Mouse (Mus musculus): ENCODE measurements at regions not wholly inside any gene's neighbourhood (a gene's known extent, or its start where the extent isn't known, plus 50 kb on each side); places are given as distances from the start of the nearest gene placed in this dataset.

DNA sequence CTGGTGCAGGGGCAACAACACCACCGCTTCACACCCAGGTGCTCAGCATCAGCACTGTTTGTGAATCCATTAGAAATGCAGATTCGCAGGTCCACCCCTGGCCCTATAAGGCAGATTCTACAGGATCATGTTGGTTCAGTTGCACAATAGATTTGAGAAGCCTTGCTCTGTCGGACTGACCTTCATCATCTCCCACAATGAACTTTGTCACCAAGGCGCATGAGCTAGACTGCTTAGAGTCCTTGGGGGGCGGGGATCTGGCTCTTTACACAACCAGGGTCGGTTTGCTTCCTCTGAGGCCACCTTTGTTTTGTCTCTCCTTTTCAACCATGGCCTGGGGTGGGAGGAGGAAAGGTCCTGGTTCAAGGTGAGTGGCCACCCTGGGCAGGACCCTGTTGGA is 209.7 kb downstream of the Igsf11 start:
- Histone ChIP-seq H3K27me3 (replicated peaks; ENCODE audit: control insufficient read depth, insufficient read depth, low read length) (no peaks in the 10 kb centered on the region), H3K27ac (ENCODE audit: insufficient read depth, low read depth, low read length) (no peak overlapping the region), H3K36me3 (ENCODE audit: control insufficient read depth, insufficient read depth, low read length) (no peaks in the 10 kb centered on the region), H3K4me3 (ENCODE audit: insufficient read depth, low read depth, low read length) (no peak overlapping the region), H3K4me1 (ENCODE audit: control insufficient read depth, insufficient read depth, low read length) (no peaks in the 10 kb centered on the region)
- no peak for TF ChIP-seq CTCF (conservative IDR thresholded peaks at IDR 0.05; ENCODE audit: insufficient read depth, insufficient read length, low read depth, low read length)
- TF ChIP-seq POLR2A (IDR thresholded peaks at IDR 0.05; ENCODE audit: low read depth, low read length): no peak
- DNase-seq: no peak
- 41% methylated on average over 6 of the region's 6 CpGs for WGBS

DNA sequence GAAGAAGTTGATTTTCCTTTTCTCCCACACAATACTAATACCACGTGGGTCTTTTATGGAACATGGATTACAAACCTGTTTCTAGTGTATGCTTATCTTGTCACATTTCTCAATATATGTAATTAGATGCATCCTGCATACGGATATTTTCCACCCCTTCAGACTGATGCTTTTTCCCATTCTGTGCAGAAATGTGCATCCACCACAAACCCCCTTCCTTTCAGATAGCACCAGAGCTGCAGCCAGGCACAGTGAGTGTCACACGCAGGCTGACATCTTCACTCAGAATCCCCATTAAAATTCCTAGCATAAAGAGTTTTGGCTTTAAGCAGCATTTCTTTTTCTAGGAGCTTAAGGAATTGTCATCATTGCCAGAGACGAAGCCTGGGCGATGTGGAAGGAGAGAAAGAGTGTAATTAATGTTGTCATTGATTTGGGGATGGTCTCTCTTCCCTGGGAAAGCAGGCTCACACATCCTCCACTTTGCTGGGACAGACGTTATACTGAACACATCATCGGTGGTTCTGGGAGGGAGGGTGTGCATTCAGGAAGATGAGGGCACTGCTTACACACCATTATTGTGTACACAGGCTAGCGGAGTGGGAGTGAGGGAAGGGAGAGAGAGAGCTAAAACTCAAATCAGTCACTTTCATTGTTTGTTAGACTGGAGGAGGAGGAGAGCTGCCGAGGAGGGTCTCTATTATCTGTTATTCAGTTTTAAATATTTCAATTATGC is 211.1 kb downstream of the Igsf11 start:
- no peak for TF ChIP-seq CTCF (conservative IDR thresholded peaks at IDR 0.05; ENCODE audit: insufficient read depth, insufficient read length, low read depth, low read length)
- TF ChIP-seq POLR2A (IDR thresholded peaks at IDR 0.05; ENCODE audit: low read depth, low read length): no peak
- Histone ChIP-seq H3K27ac (ENCODE audit: insufficient read depth, low read depth, low read length) (no peak overlapping the region), H3K36me3 (ENCODE audit: control insufficient read depth, insufficient read depth, low read length) (no peaks in the 10 kb centered on the region), H3K27me3 (replicated peaks; ENCODE audit: control insufficient read depth, insufficient read depth, low read length) (no peaks in the 10 kb centered on the region), H3K4me1 (ENCODE audit: control insufficient read depth, insufficient read depth, low read length) (no peaks in the 10 kb centered on the region), H3K4me3 (ENCODE audit: insufficient read depth, low read depth, low read length) (no peak overlapping the region)
- 64% methylated on average over 9 of the region's 9 CpGs for WGBS
- DNase-seq: no peak

DNA sequence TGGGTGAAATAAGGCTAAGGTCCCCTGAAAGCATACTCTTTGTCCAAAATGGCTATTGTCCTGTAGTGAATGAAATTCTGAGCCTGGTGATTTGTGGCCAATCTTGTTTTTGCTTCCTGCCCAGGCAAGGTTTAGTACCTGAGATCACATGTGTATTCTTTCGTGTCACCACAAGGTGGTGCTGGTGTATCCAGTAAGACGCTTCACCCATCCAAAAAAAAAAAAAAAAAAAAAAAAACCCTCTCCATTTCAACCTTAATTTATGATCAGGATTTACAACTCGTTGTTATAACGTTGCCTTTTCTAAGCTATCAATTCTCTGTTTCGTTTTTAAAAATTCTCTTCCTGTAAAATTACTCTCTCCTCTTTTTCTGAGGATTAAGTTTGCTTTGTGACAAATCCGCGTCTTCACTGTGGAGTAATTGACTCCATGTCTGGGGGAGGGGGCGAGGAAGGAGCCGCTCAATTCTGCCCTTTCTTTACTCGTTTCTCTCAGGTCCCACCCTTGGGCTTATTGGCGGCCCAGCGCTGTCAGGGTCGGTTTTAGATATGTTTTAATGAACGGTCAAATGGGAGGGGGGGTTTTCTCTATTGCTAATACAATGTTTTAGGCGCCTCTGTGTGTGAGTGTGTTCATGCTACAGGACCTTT is 217.0 kb downstream of the Igsf11 start:
- Histone ChIP-seq H3K4me1 (ENCODE audit: control insufficient read depth, insufficient read depth, low read length) (no peaks in the 10 kb centered on the region), H3K36me3 (ENCODE audit: control insufficient read depth, insufficient read depth, low read length) (no peaks in the 10 kb centered on the region), H3K27ac (ENCODE audit: insufficient read depth, low read depth, low read length) (no peak overlapping the region), H3K4me3 (ENCODE audit: insufficient read depth, low read depth, low read length) (no peak overlapping the region), H3K27me3 (replicated peaks; ENCODE audit: control insufficient read depth, insufficient read depth, low read length) (no peaks in the 10 kb centered on the region)
- TF ChIP-seq CTCF (conservative IDR thresholded peaks at IDR 0.05; ENCODE audit: insufficient read depth, insufficient read length, low read depth, low read length) (0 out of 2 replicates have a peak, but pooled peaks have one; percentile 18), POLR2A (IDR thresholded peaks at IDR 0.05; ENCODE audit: low read depth, low read length) (no peak)
- WGBS: 19% methylated on average over 15 of the region's 15 CpGs
- peak; percentile 44 for DNase-seq

- Histone ChIP-seq H3K4me3 (ENCODE audit: insufficient read depth, low read depth, low read length) (no peak overlapping the region), H3K27ac (ENCODE audit: insufficient read depth, low read depth, low read length) (no peak overlapping the region), H3K36me3 (ENCODE audit: control insufficient read depth, insufficient read depth, low read length) (no peaks in the 10 kb centered on the region), H3K27me3 (replicated peaks; ENCODE audit: control insufficient read depth, insufficient read depth, low read length) (no peaks in the 10 kb centered on the region), H3K4me1 (ENCODE audit: control insufficient read depth, insufficient read depth, low read length) (no peaks in the 10 kb centered on the region)
- WGBS: 78% methylated on average over 5 of the region's 5 CpGs
- DNase-seq: no peak
- TF ChIP-seq CTCF (conservative IDR thresholded peaks at IDR 0.05; ENCODE audit: insufficient read depth, insufficient read length, low read depth, low read length) (no peak), POLR2A (IDR thresholded peaks at IDR 0.05; ENCODE audit: low read depth, low read length) (no peak)
Measured at GRCm38 (mm10) chr16:39110089-39110488, 217.6 kb downstream of the Igsf11 start.

- Histone ChIP-seq H3K4me1 (ENCODE audit: control insufficient read depth, insufficient read depth, low read length) (no peaks in the 10 kb centered on the region), H3K27me3 (replicated peaks; ENCODE audit: control insufficient read depth, insufficient read depth, low read length) (no peaks in the 10 kb centered on the region), H3K36me3 (ENCODE audit: control insufficient read depth, insufficient read depth, low read length) (no peaks in the 10 kb centered on the region), H3K27ac (ENCODE audit: insufficient read depth, low read depth, low read length) (no peak overlapping the region), H3K4me3 (ENCODE audit: insufficient read depth, low read depth, low read length) (no peak overlapping the region)
- 91% methylated on average over 3 of the region's 3 CpGs for WGBS
- no peak for TF ChIP-seq CTCF (conservative IDR thresholded peaks at IDR 0.05; ENCODE audit: insufficient read depth, insufficient read length, low read depth, low read length)
- no peak for TF ChIP-seq POLR2A (IDR thresholded peaks at IDR 0.05; ENCODE audit: low read depth, low read length)
- DNase-seq: no peak
Measured at GRCm38 (mm10) chr16:39118059-39118458, 225.6 kb downstream of the Igsf11 start.

- H3K4me1 ChIP-seq (ENCODE audit: control insufficient read depth, insufficient read depth, low read length): no peaks in the 10 kb centered on the region
- no peak overlapping the region for H3K4me3 ChIP-seq (ENCODE audit: insufficient read depth, low read depth, low read length)
- DNase-seq: peak; percentile 1
- 39% methylated on average over 4 of the region's 4 CpGs for WGBS
- TF ChIP-seq CTCF (conservative IDR thresholded peaks at IDR 0.05; ENCODE audit: insufficient read depth, insufficient read length, low read depth, low read length) (no peak), POLR2A (IDR thresholded peaks at IDR 0.05; ENCODE audit: low read depth, low read length) (no peak)
- no peaks in the 10 kb centered on the region for H3K36me3 ChIP-seq (ENCODE audit: control insufficient read depth, insufficient read depth, low read length)
- no peak overlapping the region for H3K27ac ChIP-seq (ENCODE audit: insufficient read depth, low read depth, low read length)
- H3K27me3 ChIP-seq (replicated peaks; ENCODE audit: control insufficient read depth, insufficient read depth, low read length): no peaks in the 10 kb centered on the region
Measured at GRCm38 (mm10) chr16:39119811-39120210, 227.3 kb downstream of the Igsf11 start.

DNA sequence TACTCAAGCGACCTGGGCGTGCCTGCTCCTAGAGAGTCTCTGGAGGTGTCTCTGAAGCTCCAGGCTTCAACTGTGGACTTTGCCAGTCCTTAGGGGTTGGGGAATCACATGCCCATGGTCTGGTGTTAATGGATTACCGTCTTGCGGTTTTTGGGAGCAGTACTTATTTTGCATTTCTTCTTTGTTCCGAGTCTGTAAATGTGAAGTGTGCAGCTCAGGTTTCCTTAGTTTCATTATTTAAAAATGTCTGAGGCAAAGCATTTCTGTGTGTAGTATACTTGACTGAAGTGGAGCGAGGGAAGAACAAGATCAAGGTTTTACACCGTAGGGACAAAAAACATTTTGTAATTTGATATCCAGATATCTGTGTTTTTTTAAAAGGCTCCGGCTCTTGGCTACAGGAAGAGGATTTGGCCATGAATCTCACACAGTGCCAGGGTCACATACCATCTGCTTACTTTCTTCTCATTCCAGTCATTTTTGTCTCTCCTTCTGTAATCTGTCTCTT is 231.0 kb downstream of the Igsf11 start:
- Histone ChIP-seq H3K27me3 (replicated peaks; ENCODE audit: control insufficient read depth, insufficient read depth, low read length) (no peaks in the 10 kb centered on the region), H3K4me3 (ENCODE audit: insufficient read depth, low read depth, low read length) (no peak overlapping the region), H3K27ac (ENCODE audit: insufficient read depth, low read depth, low read length) (no peak overlapping the region), H3K4me1 (ENCODE audit: control insufficient read depth, insufficient read depth, low read length) (no peaks in the 10 kb centered on the region), H3K36me3 (ENCODE audit: control insufficient read depth, insufficient read depth, low read length) (no peaks in the 10 kb centered on the region)
- 36% methylated on average over 8 of the region's 8 CpGs for WGBS
- TF ChIP-seq POLR2A (IDR thresholded peaks at IDR 0.05; ENCODE audit: low read depth, low read length): no peak
- no peak for TF ChIP-seq CTCF (conservative IDR thresholded peaks at IDR 0.05; ENCODE audit: insufficient read depth, insufficient read length, low read depth, low read length)
- peak; percentile 16 for DNase-seq

Measured in kidney, adult 2 months (tissue).